Mouse (Mus musculus) midbrain, embryonic 13.5 days (tissue): ENCODE data around the gene Dqx1. TPM values are rescaled to one million over a fixed set of nuclear protein-coding genes. Genes with fewer than 3 reads are reported as not detected.

ENCODE experiments used
- ATAC-seq: fragments of 200-750 bp; cut with Nextera tagmentation; 2 replicates; pipeline ENCODE4 v1.8.0; 2017; ENCODE audit warnings: mild to moderate bottlenecking, moderate TSS enrichment, moderate library complexity
- H3K27ac ChIP-seq: fragments of 300-500 bp; sonication (generic); 2 replicates; pipeline ENCODE4 v1.5.1; 2015; ENCODE audit warnings: inconsistent platforms, mild to moderate bottlenecking, moderate library complexity
- H3K27me3 ChIP-seq: fragments of 300-500 bp; sonication (generic); 2 replicates; pipeline ENCODE4 v1.6.1; 2015; ENCODE audit warnings: mild to moderate bottlenecking, inconsistent platforms
- H3K36me3 ChIP-seq: fragments of 300-500 bp; sonication (generic); 2 replicates; pipeline ENCODE4 v1.6.1; 2015; ENCODE audit warnings: mild to moderate bottlenecking, inconsistent platforms
- H3K4me1 ChIP-seq: fragments of 300-500 bp; sonication (generic); replicated peaks from 2 replicates; pipeline ENCODE4 v1.6.1; 2015; ENCODE audit warnings: inconsistent platforms
- H3K4me2 ChIP-seq: fragments of 300-500 bp; sonication (generic); replicated peaks from 2 replicates; pipeline ENCODE4 v1.6.1; 2015; ENCODE audit warnings: moderate library complexity, mild to moderate bottlenecking, inconsistent platforms
- H3K4me3 ChIP-seq: fragments of 300-500 bp; sonication (generic); replicated peaks from 2 replicates; pipeline ENCODE4 v1.5.1; 2015; ENCODE audit warnings: mild to moderate bottlenecking, inconsistent platforms
- H3K9ac ChIP-seq: fragments of 300-500 bp; sonication (generic); replicated peaks from 2 replicates; pipeline ENCODE4 v1.6.1; 2015; ENCODE audit warnings: mild to moderate bottlenecking, inconsistent platforms
- H3K9me3 ChIP-seq: fragments of 300-500 bp; sonication (generic); 2 replicates; pipeline ENCODE4 v1.6.1; 2016; ENCODE audit warnings: mild to moderate bottlenecking, inconsistent platforms
- WGBS: fragments of 180-500 bp; shearing (Covaris S2); methylation state at CpG from one replicate; pipeline ENCODE4 v1.1.7; 2015; 5-methylcytosine and 5-hydroxymethylcytosine counted together
- polyA plus RNA-seq: library from polyadenylated mRNA; unstranded; fragments of >200 nt; fragmentation: Nextera tagmentation; extraction: Ambion mirVana; gene quantifications from 2 replicates; pipeline ENCODE4 v1.2.1, GENCODE M21; 2015

Dqx1 gene
- polyA plus RNA-seq, 1 experiment from 2014 or later, result 1.00 TPM

DNA sequence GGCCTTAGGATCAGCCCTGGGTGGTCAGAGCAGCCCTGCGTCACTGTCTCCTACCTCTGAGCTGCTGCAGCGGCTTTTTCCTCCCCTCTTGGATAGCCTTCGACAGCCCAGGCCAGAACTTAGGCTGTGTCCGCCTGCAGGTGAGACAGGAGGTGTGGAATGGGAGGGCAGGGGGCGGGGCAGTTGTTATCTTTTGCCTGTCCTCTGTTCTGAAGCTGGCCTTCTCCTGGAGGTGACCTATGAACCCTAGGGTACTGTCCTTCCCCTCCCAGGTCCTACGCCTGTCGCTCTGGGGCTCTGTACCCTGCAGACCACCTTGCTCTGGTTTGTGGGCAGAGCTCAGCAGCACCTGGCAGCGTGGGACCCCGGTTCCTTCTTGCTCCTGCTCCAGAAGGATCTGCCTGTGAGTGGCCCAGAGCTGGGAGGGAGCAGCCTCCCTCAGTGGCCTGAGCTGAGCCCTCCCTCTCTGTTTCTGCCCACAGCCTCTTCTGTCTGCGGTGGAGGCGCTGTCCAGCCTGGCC, 45.5 kb downstream of the Dqx1 start:
- Histone ChIP-seq H3K9ac (peak overlapping the region; percentile 81), H3K36me3 (peaks cover 19% of the 10 kb centered on the region), H3K27me3 (peaks cover 13% of the 10 kb centered on the region), H3K9me3 (no peaks in the 10 kb centered on the region), H3K4me3 (peak overlapping the region; percentile 73), H3K4me1 (peaks cover 29% of the 10 kb centered on the region), H3K4me2 (peak overlapping the region; percentile 94), H3K27ac (no peak overlapping the region)
- 45% methylated on average over 11 of the region's 11 CpGs for WGBS
- no peak for ATAC-seq

DNA sequence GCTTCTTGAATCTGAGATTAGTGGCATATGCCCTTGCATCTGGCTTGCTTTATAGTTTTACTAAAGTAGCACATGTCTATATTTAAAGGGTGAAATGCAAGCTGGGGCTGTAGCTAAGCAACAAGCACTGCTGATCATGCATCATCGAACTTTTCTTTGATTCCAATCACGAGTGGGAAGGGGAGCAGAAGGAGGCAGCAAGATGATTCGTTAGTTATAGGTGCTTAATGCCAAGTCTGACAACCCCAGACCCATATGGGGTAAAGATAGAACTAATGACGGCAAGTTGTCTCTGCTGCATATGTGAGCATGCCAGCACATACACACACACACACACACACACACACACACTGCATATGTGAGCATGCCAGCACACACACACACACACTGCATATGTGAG, 46.5 kb downstream of the Dqx1 start:
- no peak overlapping the region for H3K4me3 ChIP-seq
- no peak overlapping the region for H3K9ac ChIP-seq
- H3K4me2 ChIP-seq, result no peak overlapping the region
- H3K9me3 ChIP-seq, result no peaks in the 10 kb centered on the region
- H3K27me3 ChIP-seq, result peaks cover 9% of the 10 kb centered on the region
- peaks cover 19% of the 10 kb centered on the region for H3K36me3 ChIP-seq
- no peak for ATAC-seq
- 74% methylated on average over 4 of the region's 4 CpGs for WGBS
- peaks cover 35% of the 10 kb centered on the region for H3K4me1 ChIP-seq
- H3K27ac ChIP-seq, result no peak overlapping the region

DNA sequence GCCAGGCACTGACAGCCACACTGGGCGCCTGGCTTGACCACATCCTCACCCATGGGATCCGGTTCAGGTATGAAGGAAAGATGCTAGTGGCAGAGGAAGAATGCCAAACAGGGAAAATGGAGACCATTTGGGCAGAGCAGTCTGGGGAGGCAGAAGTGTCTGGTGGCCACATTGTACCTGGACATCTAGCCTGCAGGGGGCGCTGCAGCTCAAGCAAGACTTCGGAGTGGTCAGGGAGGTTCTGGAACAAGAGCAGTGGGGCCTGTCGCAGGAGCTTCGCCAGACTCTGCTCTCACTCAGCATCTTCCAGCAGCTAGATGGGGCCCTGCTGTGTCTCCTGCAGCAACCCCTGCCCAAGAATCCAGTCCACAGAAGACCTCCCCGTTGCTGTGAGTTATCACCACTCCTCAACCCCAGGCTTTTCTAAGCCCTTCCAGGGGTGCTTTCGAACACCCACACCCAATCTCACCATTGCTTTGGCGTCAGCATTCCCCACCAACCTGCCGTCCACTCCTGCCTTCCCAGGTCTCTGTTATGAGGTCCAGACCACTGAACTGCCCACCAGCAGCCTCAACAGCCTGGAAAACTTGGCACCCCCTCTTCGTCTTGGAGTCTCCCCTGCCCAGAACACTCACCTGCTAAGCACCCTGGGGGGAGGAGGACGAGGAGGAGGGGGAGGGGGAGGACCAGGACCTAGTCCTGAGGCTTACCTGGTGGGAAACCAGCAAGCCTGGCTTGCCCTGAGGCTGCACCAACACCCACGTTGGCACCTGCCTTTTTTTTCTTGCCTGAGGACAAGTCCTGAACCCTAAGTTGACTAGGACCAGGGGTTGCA, 50.1 kb downstream of the Dqx1 start:
- peak overlapping the region; percentile 82 for H3K4me2 ChIP-seq
- 30% methylated on average over 13 of the region's 13 CpGs for WGBS
- peaks cover 36% of the 10 kb centered on the region for H3K4me1 ChIP-seq
- H3K27me3 ChIP-seq, result 0 out of 2 replicates have a peak, but pooled peaks cover 4% of the 10 kb centered on the region
- peak; percentile 22; the same call in 1 of the 2 replicates for ATAC-seq
- H3K9ac ChIP-seq, result peak overlapping the region; percentile 88; the same call in 1 of the 2 replicates
- H3K9me3 ChIP-seq, result no peaks in the 10 kb centered on the region
- peak overlapping the region; percentile 86; the same call in 1 of the 2 replicates for H3K27ac ChIP-seq
- H3K36me3 ChIP-seq, result peaks cover 23% of the 10 kb centered on the region
- H3K4me3 ChIP-seq, result peak overlapping the region; percentile 87

DNA sequence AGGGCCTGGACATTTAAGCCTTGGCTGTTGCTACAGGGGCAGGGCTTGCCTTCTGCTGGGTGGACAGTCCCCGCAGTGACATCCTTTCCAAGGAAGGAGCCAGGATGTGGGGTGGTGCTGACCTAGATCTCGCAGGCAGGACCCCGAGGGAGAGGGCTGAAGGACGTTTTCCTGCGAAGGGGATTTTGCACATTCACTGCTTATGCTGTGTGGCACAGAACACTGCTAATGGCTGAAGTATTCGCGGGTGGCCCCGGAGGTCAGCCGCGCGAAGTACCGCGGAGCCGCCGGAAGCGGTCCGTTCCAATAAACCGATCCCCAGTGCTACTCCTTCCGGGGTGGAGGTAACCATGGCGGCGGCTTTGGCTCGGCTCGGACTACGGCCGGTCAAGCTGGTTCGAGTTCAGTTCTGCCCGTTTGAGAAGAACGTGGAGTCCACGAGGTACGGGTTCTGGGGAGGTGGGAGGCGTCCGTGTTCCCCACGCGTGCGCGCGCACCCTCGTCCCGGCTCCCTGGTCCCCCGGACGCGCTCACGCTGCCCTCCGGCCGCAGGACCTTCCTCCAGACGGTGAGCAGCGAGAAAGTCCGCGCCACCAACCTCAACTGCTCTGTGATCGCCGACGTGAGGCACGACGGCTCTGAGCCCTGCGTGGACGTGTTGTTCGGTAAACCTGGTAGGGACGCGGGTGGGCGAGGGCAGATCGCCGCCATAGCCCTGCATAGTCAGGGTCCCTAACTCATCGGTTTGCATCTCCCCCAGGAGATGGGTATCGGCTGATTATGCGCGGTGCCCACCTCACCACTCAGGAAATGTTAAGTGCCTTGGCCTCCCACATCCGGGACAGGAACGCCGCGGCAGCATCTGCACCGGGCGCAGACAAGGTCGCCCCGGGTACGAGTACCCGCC, 51.4 kb downstream of the Dqx1 start, which contains the start of gene Mrpl53:
Gene Mrpl53, plus strand, starts transcription at position 279 of the 907 bp plus-strand sequence.
- Histone ChIP-seq H3K27me3 (no peaks in the 10 kb centered on the region), H3K4me3 (peak within 1 kb of the TSS; percentile 87), H3K9me3 (no peaks in the 10 kb centered on the region), H3K9ac (peak within 1 kb of the TSS; percentile 88), H3K36me3 (peaks cover 23% of the 10 kb centered on the region), H3K4me2 (peak within 1 kb of the TSS; percentile 82), H3K27ac (peak within 1 kb of the TSS; percentile 86), H3K4me1 (peaks cover 27% of the 10 kb centered on the region)
- peak; percentile 93 for ATAC-seq
- under 1% methylated on average over 76 of the region's 76 CpGs for WGBS

DNA sequence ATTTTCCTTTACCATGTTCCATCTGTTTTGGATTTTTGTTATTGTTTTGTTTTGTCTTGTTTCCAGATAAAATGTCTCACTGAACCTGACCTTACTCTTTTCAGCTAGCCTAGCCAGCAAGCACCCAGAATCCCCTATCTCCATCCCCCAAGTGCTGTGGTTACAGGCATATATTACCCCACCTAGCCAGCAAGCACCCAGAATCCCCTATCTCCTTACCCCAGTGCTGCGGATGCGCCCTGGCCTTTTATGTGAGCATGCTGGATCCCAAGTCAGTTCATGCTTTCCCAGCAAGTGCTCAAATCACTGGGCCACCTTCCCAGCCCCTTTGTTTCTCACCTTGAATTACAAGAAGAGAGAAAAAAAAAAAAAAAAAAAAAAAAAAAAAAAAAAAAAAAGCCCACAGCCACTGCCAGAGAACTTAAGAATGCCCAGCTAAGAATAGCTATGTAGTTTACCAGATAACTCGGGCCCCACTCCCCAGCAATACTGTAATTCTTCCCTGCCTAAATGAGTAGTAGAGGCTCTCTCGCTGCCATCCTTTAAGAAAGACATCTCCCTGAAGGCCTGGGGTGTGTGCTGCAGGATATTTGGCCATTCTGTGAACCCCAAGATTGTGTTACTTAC, 54.0 kb downstream of the Dqx1 start:
- no peak overlapping the region for H3K4me2 ChIP-seq
- H3K9ac ChIP-seq, result no peak overlapping the region
- WGBS, result 91% methylated on average over 4 of the region's 4 CpGs
- no peak overlapping the region for H3K4me3 ChIP-seq
- peaks cover 12% of the 10 kb centered on the region for H3K36me3 ChIP-seq
- H3K4me1 ChIP-seq, result peaks cover 44% of the 10 kb centered on the region
- H3K27ac ChIP-seq, result no peak overlapping the region
- no peaks in the 10 kb centered on the region for H3K9me3 ChIP-seq
- no peaks in the 10 kb centered on the region for H3K27me3 ChIP-seq
- no peak for ATAC-seq

DNA sequence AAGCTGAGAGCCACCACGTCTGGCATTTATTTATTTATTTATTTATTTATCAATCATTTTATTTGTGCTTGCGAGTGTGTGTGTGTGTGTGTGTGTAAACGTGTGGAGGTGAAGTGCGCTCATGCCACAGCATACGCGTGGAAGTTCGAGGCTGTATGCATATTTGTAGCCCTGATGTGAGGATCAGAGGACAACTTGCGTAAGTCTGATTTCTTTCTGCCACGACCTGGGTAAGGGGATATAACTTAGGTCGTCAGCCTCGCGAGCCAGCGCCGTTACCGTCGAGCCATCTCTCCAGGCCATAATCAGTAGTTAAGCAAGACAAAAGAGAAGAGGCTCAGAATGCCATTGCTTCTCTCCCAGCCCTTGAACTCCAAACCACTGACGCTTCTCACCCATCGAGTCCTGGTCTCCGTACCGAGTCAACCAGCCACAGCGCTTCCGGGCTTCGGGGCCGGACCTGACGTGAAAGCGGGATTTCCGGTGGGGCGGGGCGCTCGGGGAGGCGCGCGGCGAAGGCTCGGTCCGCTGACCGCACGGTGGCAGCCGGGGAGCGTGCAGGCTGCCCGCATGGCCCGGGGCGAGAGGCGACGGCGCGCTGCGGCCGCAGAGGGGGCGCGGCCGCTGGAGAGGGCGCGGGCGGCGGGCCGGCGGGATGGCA, 57.5 kb downstream of the Dqx1 start, which contains the start of gene Mogs:
Gene Mogs, plus strand, starts transcription at position 486 of the 661 bp plus-strand sequence.
- H3K9ac ChIP-seq, result peak within 1 kb of the TSS; percentile 93
- peak; percentile 88 for ATAC-seq
- no peaks in the 10 kb centered on the region for H3K9me3 ChIP-seq
- 2% methylated on average over 49 of the region's 58 CpGs for WGBS
- H3K27ac ChIP-seq, result peak within 1 kb of the TSS; percentile 84
- peak within 1 kb of the TSS; percentile 88 for H3K4me3 ChIP-seq
- peak within 1 kb of the TSS; percentile 88 for H3K4me2 ChIP-seq
- H3K27me3 ChIP-seq, result no peaks in the 10 kb centered on the region
- peaks cover 37% of the 10 kb centered on the region for H3K36me3 ChIP-seq
- H3K4me1 ChIP-seq, result peaks cover 55% of the 10 kb centered on the region

DNA sequence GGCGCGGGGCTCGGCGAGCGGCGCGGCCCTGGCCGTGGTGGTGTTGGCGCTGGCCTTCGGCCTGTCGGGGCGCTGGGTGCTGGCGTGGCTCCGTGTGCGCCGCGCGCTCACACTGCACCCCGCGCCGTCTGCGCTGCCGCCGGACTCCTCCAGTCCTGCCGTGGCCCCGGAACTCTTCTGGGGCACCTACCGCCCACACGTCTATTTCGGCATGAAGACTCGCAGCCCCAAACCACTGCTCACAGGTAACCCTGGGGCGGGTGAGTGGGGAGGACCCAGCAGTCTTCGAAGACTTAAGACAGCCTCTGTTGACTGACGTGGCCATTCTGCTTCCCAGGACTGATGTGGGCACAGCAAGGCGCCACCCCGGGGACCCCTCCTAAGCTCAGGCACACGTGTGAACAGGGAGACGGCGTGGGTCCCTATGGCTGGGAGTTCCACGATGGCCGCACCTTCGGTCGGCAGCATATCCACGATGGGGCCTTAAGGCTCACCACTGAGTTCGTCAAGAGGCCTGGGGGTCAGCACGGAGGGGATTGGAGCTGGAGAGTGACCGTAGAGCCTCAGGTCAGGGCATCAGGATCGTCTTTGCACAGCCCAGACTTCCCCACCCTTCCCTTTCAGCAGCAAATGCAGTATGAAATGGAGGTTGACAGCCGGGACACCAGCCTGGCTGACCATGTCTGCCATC, 58.2 kb downstream of the Dqx1 start:
- H3K9ac ChIP-seq, result peak overlapping the region; percentile 93
- H3K27ac ChIP-seq, result peak overlapping the region; percentile 84
- peaks cover 58% of the 10 kb centered on the region for H3K4me1 ChIP-seq
- 1% methylated on average over 37 of the region's 48 CpGs for WGBS
- no peaks in the 10 kb centered on the region for H3K9me3 ChIP-seq
- H3K27me3 ChIP-seq, result no peaks in the 10 kb centered on the region
- H3K4me3 ChIP-seq, result peak overlapping the region; percentile 88
- H3K36me3 ChIP-seq, result peaks cover 36% of the 10 kb centered on the region
- peak overlapping the region; percentile 88 for H3K4me2 ChIP-seq
- peak; percentile 44 for ATAC-seq

DNA sequence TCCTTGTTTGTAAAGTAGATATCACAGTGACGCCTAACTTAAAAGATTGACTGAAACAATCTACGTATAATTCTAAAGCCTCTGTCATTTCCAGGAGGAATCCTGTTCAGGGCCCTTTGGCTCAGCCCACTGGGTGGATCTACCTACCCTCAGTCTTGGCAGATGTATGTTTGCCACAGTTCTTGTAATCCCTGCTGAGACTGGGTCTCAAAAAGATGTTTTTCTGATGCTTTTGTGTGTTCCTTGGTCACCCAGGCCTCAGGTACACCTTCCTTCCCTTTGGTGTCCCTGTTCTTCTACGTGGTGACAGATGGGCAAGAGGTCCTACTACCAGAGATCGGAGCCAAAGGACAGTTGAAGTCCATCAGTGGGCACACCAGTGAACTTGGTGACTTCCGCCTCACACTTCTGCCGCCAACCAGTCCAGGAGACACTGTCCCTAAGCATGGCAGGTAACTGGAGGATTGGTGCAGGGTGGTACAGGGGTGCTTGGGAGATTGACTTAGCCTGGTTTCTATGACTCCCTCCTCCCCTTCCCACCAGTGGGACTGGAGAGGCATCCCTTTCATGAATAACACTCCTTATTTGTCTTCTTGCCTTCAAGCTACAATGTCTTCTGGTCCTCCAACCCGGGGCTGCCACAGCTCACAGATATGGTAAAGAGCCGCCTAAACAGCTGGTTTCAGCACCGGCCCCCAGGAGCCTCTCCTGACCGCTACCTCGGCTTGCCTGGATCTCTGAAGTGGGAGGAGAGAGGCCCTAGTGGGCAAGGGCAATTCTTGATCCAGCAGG, 58.9 kb downstream of the Dqx1 start:
- Histone ChIP-seq H3K4me3 (peak overlapping the region; percentile 88), H3K9ac (peak overlapping the region; percentile 93), H3K36me3 (peaks cover 33% of the 10 kb centered on the region), H3K9me3 (no peaks in the 10 kb centered on the region), H3K4me1 (peaks cover 56% of the 10 kb centered on the region), H3K4me2 (peak overlapping the region; percentile 88), H3K27me3 (no peaks in the 10 kb centered on the region), H3K27ac (0 out of 2 replicates have a peak overlapping the region, but pooled peaks have one; percentile 84)
- WGBS, result 80% methylated on average over 11 of the region's 11 CpGs
- no peak for ATAC-seq
